Mouse (Mus musculus) right cerebral cortex, postnatal 4 days (tissue): Measurements from ENCODE around the gene Gm28048.

Experiments
- DNase-seq: peaks from one replicate; pipeline ENCODE4 v3.0.0-alpha.2; 2022

The Gm28048 gene

DNA sequence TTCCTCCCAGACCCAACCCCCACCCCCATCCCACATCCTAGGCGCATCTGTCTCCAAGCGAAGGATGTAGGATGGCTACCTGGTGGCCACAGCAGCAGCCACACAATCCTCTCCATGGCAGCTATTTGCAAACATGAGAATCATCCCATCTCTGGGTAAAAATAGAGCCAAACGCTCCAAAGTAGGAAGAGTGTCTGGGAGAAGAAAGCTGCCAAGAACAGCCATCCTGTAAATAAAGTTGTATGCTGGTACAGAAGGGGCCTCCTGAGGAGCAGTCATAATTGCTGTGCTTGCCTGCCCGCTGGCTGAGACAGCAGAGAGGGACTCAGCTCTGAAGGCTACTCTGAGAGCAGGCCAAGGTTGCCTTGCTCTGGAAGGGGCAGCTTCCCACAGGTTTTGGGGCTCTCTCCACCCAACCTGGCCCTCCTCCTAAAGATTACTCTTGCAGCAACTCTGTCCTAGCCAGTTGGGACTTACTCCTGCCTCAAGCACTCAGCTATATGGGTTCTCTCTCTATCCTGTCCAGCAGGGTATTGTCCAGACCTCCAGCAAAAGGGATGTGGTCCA lies 154.3 kb downstream of the Gm28048 start:
- DNase-seq = no peak

DNA sequence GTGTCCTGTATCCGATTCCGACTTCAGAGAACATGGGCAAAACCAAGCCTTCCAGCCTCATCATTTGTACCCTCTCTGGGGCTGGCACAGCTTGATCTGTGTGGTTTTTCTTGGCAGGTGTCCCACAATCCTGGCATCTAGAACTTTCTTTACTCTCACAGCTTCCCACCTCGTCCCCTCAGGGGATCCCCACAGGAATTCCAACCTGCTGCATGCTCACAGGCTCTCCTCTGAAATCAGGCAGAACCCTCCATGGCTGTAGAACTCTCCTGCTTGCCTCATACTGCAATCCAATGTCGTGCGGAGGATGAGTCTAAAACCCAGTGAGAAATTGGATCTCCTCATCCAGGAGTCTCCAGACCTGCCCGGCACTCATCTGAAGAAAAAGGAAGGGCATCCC lies 155.2 kb downstream of the Gm28048 start:
- no peak for DNase-seq

DNA sequence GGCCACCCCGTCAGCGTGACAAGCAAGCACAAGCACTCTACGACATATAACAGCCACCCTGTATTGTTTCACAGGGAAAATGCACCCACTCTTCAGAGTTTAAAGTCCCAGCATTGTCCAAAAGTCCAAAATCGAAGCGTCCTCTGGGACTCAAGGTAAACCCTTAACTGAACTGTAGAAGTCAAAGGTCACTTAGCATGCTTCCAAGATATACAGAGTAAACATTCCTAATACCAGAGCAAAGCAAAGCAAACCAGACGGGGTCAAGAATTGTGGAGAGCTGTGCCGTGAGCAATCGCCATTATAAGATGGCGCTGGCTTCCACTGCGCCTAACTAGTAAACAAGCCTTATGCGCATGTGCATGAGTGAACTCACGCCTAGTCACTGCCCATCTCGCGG lies 155.8 kb downstream of the Gm28048 start:
- DNase-seq = no peak

DNA sequence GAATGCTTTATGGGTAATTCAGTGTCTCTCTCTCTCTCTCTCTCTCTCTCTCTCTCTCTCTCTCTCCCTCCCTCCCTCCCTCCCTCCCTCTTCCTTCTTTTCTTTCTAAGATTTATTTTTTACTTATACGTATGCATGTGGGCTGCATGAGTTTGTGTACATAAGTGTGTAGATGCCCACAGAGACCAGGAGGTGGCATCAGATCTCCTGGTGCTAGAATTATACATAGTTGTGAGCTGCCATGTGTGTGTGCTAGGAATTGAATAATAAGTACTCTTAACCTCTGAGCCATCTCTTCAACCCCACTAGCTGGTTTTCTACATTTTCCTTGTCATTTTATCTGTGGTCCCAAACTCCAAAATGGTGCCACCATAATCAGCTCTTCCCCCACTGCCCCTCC lies 156.3 kb downstream of the Gm28048 start:
- no peak for DNase-seq

DNA sequence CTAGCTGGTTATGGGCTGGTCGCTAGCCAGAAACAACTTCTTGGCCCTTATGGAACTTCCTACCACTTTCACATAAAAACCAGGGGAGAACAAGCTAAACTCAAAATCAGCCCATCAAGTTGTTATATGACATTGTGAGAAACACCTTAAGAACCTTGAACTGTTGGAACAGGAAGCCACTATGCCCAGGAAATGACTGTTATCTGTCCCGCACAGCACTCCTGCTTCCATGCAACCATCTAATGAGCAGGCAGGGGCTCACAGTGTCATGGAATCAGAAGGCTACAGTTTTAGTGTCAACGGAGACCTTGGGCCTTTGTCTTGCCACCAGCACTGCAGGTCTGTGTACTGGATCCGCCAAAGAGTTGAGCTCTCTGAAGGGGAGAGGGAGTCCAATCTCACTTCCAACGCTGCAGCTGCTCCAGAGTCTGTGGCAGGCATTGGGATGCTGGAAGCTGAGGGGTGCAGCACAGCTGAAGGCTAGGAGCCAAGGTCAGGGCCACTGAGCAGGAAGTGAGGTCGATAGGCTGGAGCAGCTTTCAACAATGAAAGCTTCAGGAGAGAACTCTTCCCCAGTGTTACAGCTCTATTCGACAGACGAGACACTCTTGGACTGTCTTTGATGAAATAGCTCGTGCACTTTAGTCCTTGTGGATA lies 157.7 kb downstream of the Gm28048 start:
- no peak for DNase-seq

DNA sequence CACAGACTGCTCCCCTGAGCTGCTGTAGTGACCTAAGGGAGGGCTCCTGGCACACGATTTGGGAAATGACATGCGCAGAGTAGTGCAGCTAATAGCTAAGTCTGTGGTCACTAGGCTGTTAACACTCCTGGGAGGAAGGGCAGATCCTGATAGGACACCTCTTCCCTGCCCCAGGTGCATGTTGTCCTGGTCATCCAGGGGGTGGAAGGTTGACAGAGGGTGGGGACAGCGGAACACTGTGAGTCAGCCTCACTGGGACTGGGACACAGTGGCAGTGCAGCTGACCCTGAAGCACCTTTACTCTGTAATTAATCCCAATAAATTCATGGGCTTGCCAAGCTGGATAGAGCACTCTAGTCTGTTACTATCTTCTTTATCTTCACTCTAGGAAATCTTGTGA lies 160.6 kb downstream of the Gm28048 start:
- no peak for DNase-seq

DNA sequence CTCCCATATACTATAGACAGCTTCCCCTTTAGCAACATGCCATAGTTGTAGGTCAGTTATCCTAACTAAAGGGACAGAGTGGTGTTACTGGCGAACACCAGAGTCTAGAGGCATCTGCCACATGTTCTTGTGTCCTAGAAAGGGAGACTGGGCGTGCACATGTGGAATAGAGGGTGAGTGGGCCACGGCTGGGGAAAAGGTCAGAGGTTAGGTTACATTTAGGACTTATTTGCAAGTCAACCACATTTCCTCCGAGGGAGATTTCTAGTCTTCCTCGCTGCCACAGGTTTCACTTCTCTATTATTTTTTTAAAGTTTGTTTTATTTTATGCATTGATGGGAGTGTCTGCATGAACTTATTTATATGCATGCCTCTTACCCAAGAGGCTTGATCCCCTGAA lies 163.5 kb downstream of the Gm28048 start:
- DNase-seq = no peak

DNA sequence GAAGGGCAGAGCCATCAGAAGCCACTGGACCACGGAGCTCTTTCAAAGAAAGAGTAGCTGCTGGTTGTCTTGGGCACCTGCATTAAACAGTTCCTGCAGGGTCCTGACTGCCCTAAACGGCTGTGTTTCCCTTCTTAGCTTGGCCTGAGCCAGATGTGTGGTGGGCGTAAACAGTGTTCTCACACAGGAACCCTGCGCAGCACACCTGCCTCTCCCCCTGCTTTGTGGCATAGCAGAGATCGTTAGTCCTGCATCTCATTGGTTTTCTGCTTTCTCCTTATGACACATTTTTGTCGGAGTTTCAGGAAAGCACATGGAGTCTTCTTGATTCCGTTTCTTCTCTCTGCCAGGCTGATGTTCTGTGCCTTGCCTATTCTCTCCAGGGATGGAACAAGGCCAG lies 166.0 kb downstream of the Gm28048 start:
- no peak for DNase-seq

DNA sequence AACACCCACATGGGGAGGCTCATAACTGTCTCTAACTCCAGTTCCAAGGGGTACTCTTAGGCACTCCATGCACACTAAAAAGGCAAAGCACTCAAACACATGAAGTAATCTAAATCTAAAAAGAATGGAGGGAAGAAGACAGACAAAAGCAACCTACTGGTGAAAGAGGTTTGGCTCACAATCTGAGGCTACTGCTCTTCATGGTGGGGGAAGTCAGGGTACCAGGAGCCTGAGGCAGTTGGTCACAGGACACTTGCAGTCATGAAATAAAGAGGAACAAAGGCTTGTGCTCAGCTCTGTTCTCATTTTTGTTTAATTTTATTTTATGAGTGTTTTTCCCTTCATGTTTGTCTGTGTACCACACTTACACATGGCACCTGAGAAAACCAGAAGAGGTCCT lies 166.7 kb downstream of the Gm28048 start:
- DNase-seq = no peak

DNA sequence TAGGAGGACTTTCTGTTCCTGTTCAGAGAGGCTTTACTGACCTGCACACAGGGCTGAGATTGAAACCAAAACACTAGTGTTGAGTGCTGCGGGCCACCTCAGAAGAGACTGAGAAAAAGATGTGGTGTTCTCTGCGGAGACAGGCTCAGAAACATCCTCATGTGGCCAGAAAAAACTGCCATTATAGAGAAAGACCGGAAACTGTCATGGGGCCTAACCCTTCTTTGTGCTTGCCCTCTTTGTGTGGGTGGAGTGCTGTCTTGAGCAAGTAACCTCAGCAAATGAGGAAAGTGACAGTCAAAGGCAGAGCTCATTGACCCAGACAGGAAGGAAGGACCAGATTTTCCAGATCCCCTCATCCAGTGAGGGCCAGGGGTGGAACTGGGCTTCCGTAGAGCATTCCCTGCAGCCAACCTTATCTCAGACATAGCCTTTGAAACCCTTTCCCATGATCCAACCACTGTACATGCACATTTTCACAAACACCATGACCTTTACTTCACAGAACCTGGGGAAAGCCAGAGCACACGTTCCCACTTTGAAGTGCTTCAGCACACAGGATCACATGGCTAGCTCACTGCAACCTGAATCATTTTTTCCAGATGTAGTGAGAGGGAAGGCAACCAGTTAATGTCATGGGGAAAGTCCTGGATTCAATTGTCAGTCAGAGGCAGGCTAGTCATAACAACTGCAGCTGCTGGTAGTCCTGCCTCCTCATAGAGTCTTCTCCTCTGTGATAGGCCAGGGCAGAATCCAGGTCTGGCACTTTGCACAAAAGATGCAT lies 167.8 kb downstream of the Gm28048 start:
- DNase-seq = no peak

DNA sequence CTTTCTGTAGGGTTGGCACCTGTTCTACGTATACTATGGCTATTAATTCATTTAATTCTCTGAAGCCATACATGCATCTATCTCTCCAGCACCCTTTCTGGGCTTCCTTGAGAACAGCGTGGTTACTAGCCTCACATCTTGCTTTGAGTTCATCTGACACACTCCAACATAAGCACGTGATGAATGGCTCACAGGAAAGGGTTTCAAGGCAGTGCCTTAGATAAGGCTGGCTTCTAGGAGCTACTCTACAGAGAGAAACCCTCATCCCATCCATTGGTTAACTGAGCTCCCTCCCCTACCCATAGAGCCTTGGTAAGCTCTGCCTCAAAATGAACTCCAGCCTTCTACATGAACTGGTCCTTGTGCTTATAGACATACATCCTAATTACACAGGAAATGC lies 168.5 kb downstream of the Gm28048 start:
- DNase-seq = no peak

DNA sequence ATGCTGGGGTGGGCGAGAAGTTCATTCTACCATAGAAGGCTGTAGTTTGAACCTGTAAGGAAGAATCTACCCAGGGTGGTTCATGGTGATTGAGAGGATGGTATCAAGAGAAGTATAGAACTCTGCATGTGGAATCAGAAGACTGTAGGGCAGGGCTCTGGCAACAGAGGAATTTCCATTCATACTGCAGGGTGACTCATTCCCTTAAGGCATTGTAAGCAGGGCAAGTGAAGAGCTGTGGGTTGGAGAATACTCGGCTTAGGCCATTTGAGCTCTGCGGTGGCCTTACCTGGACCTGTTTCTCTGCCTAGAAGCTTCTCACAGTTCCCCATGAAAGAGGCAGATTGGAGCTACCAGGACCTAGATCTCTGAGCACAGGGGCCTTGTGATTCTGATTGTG lies 170.5 kb downstream of the Gm28048 start:
- DNase-seq = no peak

DNA sequence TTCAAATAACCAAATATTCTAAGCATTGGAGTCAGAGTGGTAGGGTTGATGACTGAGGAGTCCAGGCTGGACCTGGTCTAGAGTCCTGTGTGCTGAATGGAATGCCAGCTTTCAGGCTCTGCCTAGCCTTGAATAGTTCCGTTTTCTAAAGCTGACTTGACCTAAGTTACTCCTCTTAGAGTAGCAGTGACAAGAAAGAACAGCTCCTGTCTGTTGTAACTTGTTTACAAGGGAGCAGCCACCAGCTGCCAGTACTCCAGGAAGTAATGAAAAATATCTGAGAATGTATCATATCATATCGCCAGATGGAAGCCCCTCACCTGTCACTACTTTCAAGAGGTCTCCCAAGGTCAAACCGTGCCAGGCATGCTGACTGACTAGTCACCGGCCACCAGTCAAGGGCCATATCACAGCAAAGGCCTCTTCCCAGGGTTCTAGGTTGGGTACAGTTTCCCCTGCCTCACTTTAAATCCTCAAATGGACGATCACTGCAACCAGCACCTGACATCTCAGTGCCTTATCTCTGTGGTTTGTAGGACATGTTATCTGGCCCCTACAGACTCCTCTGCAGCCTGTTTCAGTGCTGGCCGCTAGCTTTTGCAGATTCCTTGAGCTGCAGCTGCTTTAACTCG lies 172.3 kb downstream of the Gm28048 start:
- no peak for DNase-seq

DNA sequence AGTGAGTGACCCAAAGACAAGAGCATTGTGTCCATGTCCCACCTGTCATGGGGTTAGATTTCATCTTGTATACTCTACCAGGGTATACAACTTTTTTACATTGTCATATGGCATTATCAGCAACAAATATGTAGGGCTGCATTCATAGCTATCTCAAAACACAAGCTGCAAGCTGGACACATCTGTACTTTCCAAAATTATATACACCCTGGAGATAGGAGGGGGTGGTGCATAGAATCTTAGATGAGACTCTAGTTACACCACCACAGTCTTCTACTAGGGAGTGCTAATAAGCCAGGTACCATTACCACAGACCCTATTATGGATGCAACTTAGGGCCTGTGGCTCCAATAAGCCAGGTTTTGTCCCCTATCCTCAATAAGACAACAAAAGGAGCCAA lies 173.8 kb downstream of the Gm28048 start:
- no peak for DNase-seq

DNA sequence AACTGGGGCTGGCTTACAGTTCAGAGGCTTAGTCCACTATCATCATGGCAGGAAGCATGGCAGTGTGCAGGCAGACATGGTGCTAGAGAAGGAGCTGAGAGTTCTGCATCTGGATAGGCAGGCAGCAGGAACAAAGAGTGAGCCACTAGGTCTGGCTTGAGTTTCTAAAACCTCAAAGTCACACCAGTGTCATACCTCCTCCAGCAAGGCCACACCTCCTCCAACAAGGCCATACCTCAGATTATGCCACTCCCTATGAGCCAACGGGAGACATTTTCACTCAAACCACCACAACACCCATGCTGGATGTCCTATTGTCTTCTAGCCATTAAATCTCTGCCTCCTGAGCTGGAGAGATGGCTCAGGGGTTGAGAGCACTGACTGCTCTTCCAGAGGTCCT lies 176.7 kb downstream of the Gm28048 start:
- DNase-seq = no peak

DNA sequence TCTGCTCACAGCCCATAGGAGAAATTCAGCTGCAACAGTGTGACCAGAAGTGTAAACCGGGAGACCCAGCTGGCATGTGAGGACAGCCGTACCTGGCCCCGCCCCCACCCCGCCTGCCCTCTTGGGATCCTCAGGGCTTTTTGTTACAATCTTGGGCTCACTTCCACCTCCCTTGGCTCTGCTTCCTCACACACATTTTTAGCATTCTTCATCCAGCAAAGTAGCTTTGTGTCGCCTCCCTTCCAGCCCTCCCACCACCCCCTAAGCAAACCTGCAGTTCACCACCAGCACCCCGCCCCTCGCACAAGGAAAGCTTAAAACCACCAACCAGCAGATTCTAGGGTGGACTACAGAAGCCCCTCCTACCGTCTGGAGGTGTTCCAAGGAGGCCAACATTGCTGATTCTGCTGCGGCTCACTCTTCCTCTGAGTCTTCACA lies 181.9 kb downstream of the Gm28048 start:
- no peak for DNase-seq

DNA sequence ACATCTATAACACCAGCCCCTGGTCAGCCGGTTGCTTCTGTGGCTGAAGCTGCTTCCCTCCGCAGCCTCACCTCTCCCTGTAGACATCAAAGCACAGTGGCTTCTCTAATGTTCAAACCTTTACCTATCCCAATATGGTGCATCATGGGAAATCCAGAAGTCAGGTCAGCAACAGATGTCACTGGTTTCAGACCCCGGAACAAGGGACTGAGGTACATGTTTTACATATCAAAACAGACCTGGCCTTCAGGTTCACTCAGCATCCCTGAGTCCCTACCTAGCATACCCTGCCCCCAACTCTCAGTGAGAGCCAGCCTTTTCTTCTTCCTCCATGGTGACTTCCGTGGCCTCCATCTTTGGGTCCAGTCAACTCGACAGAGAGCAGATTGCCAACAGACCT lies 183.0 kb downstream of the Gm28048 start:
- DNase-seq = no peak

DNA sequence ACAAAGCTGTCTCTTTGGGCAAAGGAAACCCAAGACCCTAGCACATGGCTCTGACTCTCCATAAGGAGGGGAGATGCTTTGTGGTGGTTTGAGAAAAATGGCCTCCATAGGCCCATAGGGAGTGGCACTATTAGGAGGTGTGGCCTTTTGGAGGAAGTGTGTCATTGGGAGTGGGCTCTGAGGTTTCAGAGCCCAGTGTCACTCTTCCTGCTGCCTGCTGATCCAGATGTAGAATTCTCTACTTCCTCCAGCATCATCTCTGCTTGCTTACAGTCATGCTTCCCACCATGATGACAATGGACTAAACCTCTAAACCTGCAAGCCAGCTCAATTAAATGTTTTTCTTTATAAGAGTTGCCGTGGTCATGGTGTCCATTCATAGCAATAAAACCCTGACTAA lies 187.2 kb downstream of the Gm28048 start:
- DNase-seq = no peak

DNA sequence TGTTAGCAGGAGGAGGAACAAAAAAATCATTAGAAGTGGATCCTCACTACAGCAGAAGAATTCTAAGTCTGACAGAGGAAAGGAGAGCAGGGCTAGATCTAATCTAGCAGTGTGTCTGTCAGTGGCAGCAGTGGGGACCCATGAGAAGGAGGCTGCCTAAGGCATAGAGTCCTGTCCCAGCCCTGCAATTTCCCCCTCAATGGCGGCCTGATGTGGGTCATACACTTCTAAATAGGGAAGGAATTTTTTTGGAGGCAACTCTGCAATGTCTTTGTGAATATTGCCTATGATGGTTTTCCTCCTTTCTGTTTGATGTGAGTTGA lies 188.0 kb downstream of the Gm28048 start:
- no peak for DNase-seq

DNA sequence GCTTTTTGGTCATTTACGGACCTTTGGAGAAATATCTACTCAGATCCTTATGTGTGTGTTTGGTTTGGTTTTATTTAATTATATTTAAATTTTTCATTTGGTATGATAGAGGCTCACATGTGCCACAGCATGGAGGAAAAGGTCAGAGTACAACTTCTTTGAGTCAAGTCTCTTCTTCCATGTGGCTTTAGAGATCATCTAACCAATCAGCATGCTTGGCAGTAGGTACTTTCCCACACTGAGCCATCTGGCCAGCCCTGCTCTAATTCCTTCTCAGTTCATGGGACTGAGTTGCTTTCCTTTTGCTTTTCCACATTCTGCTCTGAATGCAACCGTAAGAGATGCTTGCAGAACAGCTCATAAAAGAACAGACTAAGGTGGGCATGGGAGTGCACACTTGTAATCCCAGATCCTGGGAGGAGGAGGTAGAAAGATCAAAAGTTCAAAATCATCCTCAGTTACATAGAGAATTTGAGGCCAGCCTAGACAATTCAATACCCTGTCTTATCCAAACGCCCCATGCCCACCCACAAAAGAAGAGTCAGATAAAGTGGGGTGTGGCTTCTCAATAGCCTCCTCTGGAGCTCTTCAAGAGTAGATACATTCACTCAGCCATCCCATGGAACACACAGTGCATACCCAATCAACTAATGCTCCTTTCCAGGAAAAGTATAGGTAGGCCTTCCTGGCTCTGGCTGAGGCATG lies 188.6 kb downstream of the Gm28048 start:
- DNase-seq = no peak

DNA sequence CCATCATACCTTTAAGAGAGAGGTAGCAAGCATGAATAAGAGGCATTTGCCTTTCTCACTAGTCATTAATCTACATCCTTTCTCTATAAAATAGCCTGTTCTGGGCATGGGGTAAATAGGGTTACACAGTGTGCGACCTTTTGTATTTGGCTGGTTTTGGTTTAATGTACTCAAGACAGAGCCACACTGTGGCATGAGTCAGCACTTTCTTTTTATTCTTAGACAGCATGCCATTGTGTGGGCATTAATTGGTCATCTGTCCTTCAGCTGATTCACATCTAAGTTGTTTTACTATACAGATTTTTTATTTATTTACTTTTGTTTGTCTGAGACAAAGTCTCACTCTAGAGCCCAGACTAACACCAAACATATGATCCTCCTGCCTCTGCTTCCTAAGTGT lies 189.7 kb downstream of the Gm28048 start:
- no peak for DNase-seq

DNA sequence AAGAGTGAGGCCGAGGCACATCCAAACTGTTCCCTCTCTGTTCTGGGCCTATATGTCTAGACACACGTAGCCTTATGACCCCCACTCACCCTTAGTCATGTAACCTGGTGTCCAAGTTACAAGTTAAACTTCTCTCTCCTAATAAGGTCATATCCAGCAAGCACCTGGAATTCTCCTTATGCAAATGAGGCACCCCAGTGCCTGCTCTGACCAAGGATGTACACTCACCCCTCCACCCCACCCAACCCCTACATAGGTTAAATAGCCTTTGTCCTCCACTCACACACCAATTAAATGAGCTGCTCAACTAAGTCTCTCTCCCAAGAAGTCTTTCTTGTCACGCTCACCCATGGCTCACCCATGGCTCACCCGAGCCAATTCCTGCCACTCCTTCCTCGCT lies 190.2 kb downstream of the Gm28048 start:
- DNase-seq = no peak

DNA sequence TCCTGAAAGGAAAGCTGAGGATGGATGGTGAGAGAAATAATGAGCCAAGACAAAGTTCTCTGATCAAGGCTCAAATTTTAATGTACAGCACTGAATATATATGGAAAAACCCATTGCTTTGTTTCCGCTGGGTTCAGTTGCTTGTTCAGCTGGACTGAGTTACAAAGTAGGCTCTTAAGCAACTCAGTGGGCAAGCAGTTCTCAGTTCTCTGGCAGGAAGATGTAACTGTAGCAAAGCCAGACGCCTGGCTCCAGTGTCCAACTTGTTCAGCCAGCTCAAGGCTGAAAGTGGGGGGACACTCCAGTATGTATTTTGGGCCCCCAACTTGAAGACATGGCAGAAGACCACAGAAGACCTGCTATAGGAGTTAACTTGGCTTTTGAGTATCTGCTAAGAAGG lies 194.1 kb downstream of the Gm28048 start:
- no peak for DNase-seq
